Mouse (Mus musculus) intestine, embryonic 15.5 days (tissue): ENCODE data around the gene Slc22a23. TPM values are rescaled to one million over a fixed set of nuclear protein-coding genes. Genes with fewer than 3 reads are reported as not detected.

ENCODE experiments used
- ATAC-seq: fragments of 200-750 bp; cut with Nextera tagmentation; 2 replicates; pipeline ENCODE4 v1.8.0; 2017; ENCODE audit warnings: moderate TSS enrichment, moderate library complexity
- H3K27ac ChIP-seq: fragments of 300-500 bp; sonication (generic); 2 replicates; pipeline ENCODE4 v1.5.1; 2015; ENCODE audit warnings: mild to moderate bottlenecking, inconsistent platforms
- H3K27me3 ChIP-seq: fragments of 300-500 bp; sonication (generic); replicated peaks from 2 replicates; pipeline ENCODE4 v1.6.1; 2015; ENCODE audit warnings: inconsistent platforms
- H3K36me3 ChIP-seq: fragments of 300-500 bp; sonication (generic); 2 replicates; pipeline ENCODE4 v1.6.1; 2015; ENCODE audit warnings: inconsistent platforms
- H3K4me1 ChIP-seq: fragments of 300-500 bp; sonication (generic); replicated peaks from 2 replicates; pipeline ENCODE4 v1.6.1; 2015; ENCODE audit warnings: inconsistent platforms
- H3K4me2 ChIP-seq: fragments of 300-500 bp; sonication (generic); replicated peaks from 2 replicates; pipeline ENCODE4 v1.6.1; 2015; ENCODE audit warnings: mild to moderate bottlenecking, inconsistent platforms
- H3K4me3 ChIP-seq: fragments of 300-500 bp; sonication (generic); replicated peaks from 2 replicates; pipeline ENCODE4 v1.5.1; 2015; ENCODE audit warnings: inconsistent platforms
- H3K9ac ChIP-seq: fragments of 300-500 bp; sonication (generic); 2 replicates; pipeline ENCODE4 v1.6.1; 2015; ENCODE audit warnings: inconsistent platforms
- H3K9me3 ChIP-seq: fragments of 300-500 bp; sonication (generic); 2 replicates; pipeline ENCODE4 v1.6.1; 2016; ENCODE audit warnings: inconsistent platforms
- WGBS: fragments of 180-500 bp; shearing (Covaris S2); methylation state at CpG from one replicate; pipeline ENCODE4 v1.1.7; 2015; 5-methylcytosine and 5-hydroxymethylcytosine counted together
- polyA plus RNA-seq: library from polyadenylated mRNA; unstranded; fragments of >200 nt; fragmentation: Nextera tagmentation; extraction: Ambion mirVana; gene quantifications from 2 replicates; pipeline ENCODE4 v1.2.1, GENCODE M21; 2015

Slc22a23 gene
- polyA plus RNA-seq, 1 experiment from 2014 or later: 3.2 TPM

- H3K4me3 ChIP-seq: no peak overlapping the region
- no peaks in the 10 kb centered on the region for H3K36me3 ChIP-seq
- no peaks in the 10 kb centered on the region for H3K27me3 ChIP-seq
- H3K27ac ChIP-seq: no peak overlapping the region
- no peaks in the 10 kb centered on the region for H3K4me1 ChIP-seq
- ATAC-seq: no peak
- no peak overlapping the region for H3K4me2 ChIP-seq
- H3K9ac ChIP-seq: no peak overlapping the region
- 91% methylated on average over 5 of the region's 5 CpGs for WGBS
- H3K9me3 ChIP-seq: no peaks in the 10 kb centered on the region
These were observed 10.7 kb upstream of the Slc22a23 start for GRCm38 (mm10) chr13:34355656-34356055.

GRCm38 (mm10) chr13:34354830-34355624, 10.0 kb upstream of the Slc22a23 start:
- Histone ChIP-seq H3K4me3 (no peak overlapping the region), H3K36me3 (no peaks in the 10 kb centered on the region), H3K27me3 (no peaks in the 10 kb centered on the region), H3K4me2 (no peak overlapping the region), H3K9ac (no peak overlapping the region), H3K27ac (no peak overlapping the region), H3K9me3 (no peaks in the 10 kb centered on the region), H3K4me1 (no peaks in the 10 kb centered on the region)
- 75% methylated on average over 10 of the region's 10 CpGs for WGBS
- no peak for ATAC-seq

- Histone ChIP-seq H3K4me2 (no peak overlapping the region), H3K27me3 (no peaks in the 10 kb centered on the region), H3K4me1 (0 out of 2 replicates have a peak, but pooled peaks cover 2% of the 10 kb centered on the region), H3K27ac (no peak overlapping the region), H3K36me3 (no peaks in the 10 kb centered on the region), H3K4me3 (no peak overlapping the region), H3K9me3 (no peaks in the 10 kb centered on the region), H3K9ac (no peak overlapping the region)
- WGBS: 54% methylated on average over 7 of the region's 7 CpGs
- ATAC-seq: no peak
These were observed 8.3 kb upstream of the Slc22a23 start for GRCm38 (mm10) chr13:34353241-34353640.

GRCm38 (mm10) chr13:34351437-34351836, 6.5 kb upstream of the Slc22a23 start:
- no peak for ATAC-seq

GRCm38 (mm10) chr13:34347960-34348889, 3.2 kb upstream of the Slc22a23 start:
- Histone ChIP-seq H3K4me2 (no peak overlapping the region), H3K4me3 (no peak overlapping the region), H3K27me3 (peaks cover 3% of the 10 kb centered on the region; the same call in 1 of the 2 replicates), H3K36me3 (no peaks in the 10 kb centered on the region), H3K27ac (no peak overlapping the region), H3K4me1 (peaks cover 25% of the 10 kb centered on the region; the same call in 1 of the 2 replicates), H3K9ac (no peak overlapping the region), H3K9me3 (no peaks in the 10 kb centered on the region)
- no peak for ATAC-seq
- 39% methylated on average over 7 of the region's 7 CpGs for whole genome bisulfite sequencing

More at GRCm38 (mm10) chr13:34351437-34351836, 6.5 kb upstream of the Slc22a23 start:
- no peak overlapping the region for H3K27ac ChIP-seq
- no peaks in the 10 kb centered on the region for H3K9me3 ChIP-seq
- H3K4me2 ChIP-seq: no peak overlapping the region
- no peaks in the 10 kb centered on the region for H3K36me3 ChIP-seq
- H3K9ac ChIP-seq: no peak overlapping the region
- H3K27me3 ChIP-seq: no peaks in the 10 kb centered on the region
- H3K4me1 ChIP-seq: peaks cover 4% of the 10 kb centered on the region; the same call in 1 of the 2 replicates
- H3K4me3 ChIP-seq: no peak overlapping the region

- Histone ChIP-seq H3K9me3 (no peaks in the 10 kb centered on the region), H3K9ac (no peak overlapping the region), H3K36me3 (no peaks in the 10 kb centered on the region), H3K4me1 (peaks cover 25% of the 10 kb centered on the region; the same call in 1 of the 2 replicates), H3K27me3 (peaks cover 3% of the 10 kb centered on the region; the same call in 1 of the 2 replicates), H3K4me2 (peak overlapping the region; percentile 14; the same call in 1 of the 2 replicates), H3K4me3 (no peak overlapping the region), H3K27ac (peak overlapping the region; percentile 40; the same call in 1 of the 2 replicates)
- 43% methylated on average over 4 of the region's 4 CpGs for WGBS
- ATAC-seq: peak; percentile 26; the same call in 1 of the 2 replicates
These were observed 1.8 kb upstream of the Slc22a23 start for GRCm38 (mm10) chr13:34346748-34347147.

GRCm38 (mm10) chr13:34346238-34346637, 1.3 kb upstream of the Slc22a23 start:
- peak overlapping the region; percentile 98 for H3K4me2 ChIP-seq
- H3K27ac ChIP-seq: no peak overlapping the region
- peaks cover 3% of the 10 kb centered on the region; the same call in 1 of the 2 replicates for H3K27me3 ChIP-seq
- H3K4me1 ChIP-seq: peaks cover 25% of the 10 kb centered on the region; the same call in 1 of the 2 replicates
- H3K4me3 ChIP-seq: no peak overlapping the region
- WGBS: 52% methylated on average over 7 of the region's 7 CpGs
- ATAC-seq: no peak
- H3K36me3 ChIP-seq: no peaks in the 10 kb centered on the region
- H3K9me3 ChIP-seq: no peaks in the 10 kb centered on the region
- no peak overlapping the region for H3K9ac ChIP-seq

GRCm38 (mm10) chr13:34344376-34345127, 430 bp downstream of the Slc22a23 start:
- under 1% methylated on average over 93 of the region's 101 CpGs for WGBS
- Histone ChIP-seq H3K36me3 (no peaks in the 10 kb centered on the region), H3K9me3 (no peaks in the 10 kb centered on the region), H3K27me3 (peaks cover 3% of the 10 kb centered on the region; the same call in 1 of the 2 replicates), H3K4me2 (peak overlapping the region; percentile 98), H3K4me1 (peaks cover 25% of the 10 kb centered on the region; the same call in 1 of the 2 replicates), H3K4me3 (peak overlapping the region; percentile 81), H3K9ac (peak overlapping the region; percentile 75), H3K27ac (peak overlapping the region; percentile 17; the same call in 1 of the 2 replicates)
- ATAC-seq: peak; percentile 55

- H3K4me1 ChIP-seq: peaks cover 25% of the 10 kb centered on the region; the same call in 1 of the 2 replicates
- peak; percentile 9 for ATAC-seq
- peak overlapping the region; percentile 98 for H3K4me2 ChIP-seq
- peak overlapping the region; percentile 81 for H3K4me3 ChIP-seq
- H3K9me3 ChIP-seq: no peaks in the 10 kb centered on the region
- WGBS: 3% methylated on average over 31 of the region's 31 CpGs
- peaks cover 3% of the 10 kb centered on the region; the same call in 1 of the 2 replicates for H3K27me3 ChIP-seq
- H3K9ac ChIP-seq: peak overlapping the region; percentile 75
- H3K27ac ChIP-seq: no peak overlapping the region
- no peaks in the 10 kb centered on the region for H3K36me3 ChIP-seq
These were observed 1.1 kb downstream of the Slc22a23 start for GRCm38 (mm10) chr13:34343719-34344375.

- peaks cover 3% of the 10 kb centered on the region; the same call in 1 of the 2 replicates for H3K27me3 ChIP-seq
- ATAC-seq: no peak
- no peak overlapping the region for H3K4me3 ChIP-seq
- H3K36me3 ChIP-seq: no peaks in the 10 kb centered on the region
- H3K4me1 ChIP-seq: peaks cover 24% of the 10 kb centered on the region; the same call in 1 of the 2 replicates
- H3K9me3 ChIP-seq: no peaks in the 10 kb centered on the region
- H3K9ac ChIP-seq: no peak overlapping the region
- no peak overlapping the region for H3K27ac ChIP-seq
- peak overlapping the region; percentile 98 for H3K4me2 ChIP-seq
- WGBS: 82% methylated on average over 6 of the region's 6 CpGs
These were observed 2.6 kb downstream of the Slc22a23 start for GRCm38 (mm10) chr13:34342286-34342890.

GRCm38 (mm10) chr13:34336895-34337294, 8.1 kb downstream of the Slc22a23 start:
- no peaks in the 10 kb centered on the region for H3K36me3 ChIP-seq
- no peak overlapping the region for H3K4me3 ChIP-seq
- no peak overlapping the region for H3K4me2 ChIP-seq

More at GRCm38 (mm10) chr13:34336895-34337294, 8.1 kb downstream of the Slc22a23 start:
- WGBS: 94% methylated on average over 1 of the region's 1 CpGs
- no peak for ATAC-seq
- Histone ChIP-seq H3K27me3 (no peaks in the 10 kb centered on the region), H3K9me3 (no peaks in the 10 kb centered on the region), H3K4me1 (peaks cover 4% of the 10 kb centered on the region), H3K9ac (no peak overlapping the region), H3K27ac (no peak overlapping the region)
